ENCODE assay signal across 17 mouse cellular contexts in genomic region chr11:79890822-79891221, GRCm38 (mm10).
"Had no signal": no experiment of that assay in that cellular context is flagged by ENCODE, and none has a peak within 500 bp of the region (broad histone marks: within the 10 kb centered on the region; RNA-seq: fewer than 3 reads in every experiment).

No protein-coding gene starts in this region.

- H3K27me3 ChIP-seq: neural tube, embryonic 12.5 days; neural tube, embryonic 13.5 days; neural tube, embryonic 15.5 days; stomach, embryonic 15.5 days had no signal

- H3K4me1 ChIP-seq: neural tube, embryonic 12.5 days; neural tube, embryonic 13.5 days; neural tube, embryonic 15.5 days; stomach, embryonic 15.5 days had no signal

- H3K9ac ChIP-seq: neural tube, embryonic 12.5 days; neural tube, embryonic 13.5 days; neural tube, embryonic 15.5 days; stomach, embryonic 15.5 days had no signal

- H3K27ac ChIP-seq: neural tube, embryonic 12.5 days; neural tube, embryonic 13.5 days; neural tube, embryonic 15.5 days; stomach, embryonic 15.5 days; stomach, postnatal 0 days had no signal

- DNase-seq: retina, postnatal 1 day; right cerebral cortex, adult 18-20 months; right cerebral cortex, postnatal 14 days; right cerebral cortex, postnatal 25 days; right cerebral cortex, postnatal 4 days; spleen, adult 18-20 months; thymus, adult 18-20 months; thymus, adult 2 months; thymus, postnatal 14 days; thymus, postnatal 25 days; thymus, postnatal 36 days; thymus, postnatal 4 days had no signal

- H3K9me3 ChIP-seq: neural tube, embryonic 12.5 days; neural tube, embryonic 13.5 days; neural tube, embryonic 15.5 days; stomach, embryonic 15.5 days had no signal

- H3K4me3 ChIP-seq: neural tube, embryonic 12.5 days; neural tube, embryonic 13.5 days; neural tube, embryonic 15.5 days; stomach, embryonic 15.5 days had no signal

- H3K4me2 ChIP-seq: neural tube, embryonic 12.5 days; neural tube, embryonic 13.5 days; neural tube, embryonic 15.5 days; stomach, embryonic 15.5 days had no signal

- H3K36me3 ChIP-seq: neural tube, embryonic 12.5 days; neural tube, embryonic 13.5 days; neural tube, embryonic 15.5 days; stomach, embryonic 15.5 days had no signal
